Mouse (Mus musculus): ENCODE data around the gene Tfb1m.
A peak's percentile ranks its signal among the peaks of the same experiment; 100 is the strongest.

Gene Tfb1m

GRCm38 (mm10) chr17:3514316-3514715, 43.3 kb downstream of the Tfb1m start:
- no peak for DNase-seq (ENCODE audit: low read depth in 1 of 2, low spot score in 2 of 2)

GRCm38 (mm10) chr17:3509841-3510240, 47.7 kb downstream of the Tfb1m start:
- DNase-seq (ENCODE audit: low read depth in 1 of 2, low spot score in 2 of 2) = peak in 1 of 2 experiments; percentile 23

GRCm38 (mm10) chr17:3506508-3506907, 51.1 kb downstream of the Tfb1m start:
- no peak for DNase-seq (ENCODE audit: low read depth in 1 of 2, low spot score in 2 of 2)

GRCm38 (mm10) chr17:3505711-3506110, 51.9 kb downstream of the Tfb1m start:
- no peak for DNase-seq (ENCODE audit: low read depth in 1 of 2, low spot score in 2 of 2)

GRCm38 (mm10) chr17:3500936-3501335, 56.6 kb downstream of the Tfb1m start:
- DNase-seq (ENCODE audit: low read depth in 1 of 2, low spot score in 2 of 2) = no peak

- DNase-seq (ENCODE audit: low read depth in 1 of 2, low spot score in 2 of 2) = no peak
Measured at GRCm38 (mm10) chr17:3500076-3500475, 57.5 kb downstream of the Tfb1m start.

GRCm38 (mm10) chr17:3499468-3499867, 58.1 kb downstream of the Tfb1m start:
- DNase-seq (ENCODE audit: low read depth in 1 of 2, low spot score in 2 of 2) = no peak

- no peak for DNase-seq (ENCODE audit: low read depth in 1 of 2, low spot score in 2 of 2)
Measured at GRCm38 (mm10) chr17:3498580-3498979, 59.0 kb downstream of the Tfb1m start.

GRCm38 (mm10) chr17:3498086-3498485, 59.5 kb downstream of the Tfb1m start:
- no peak for DNase-seq (ENCODE audit: low read depth in 1 of 2, low spot score in 2 of 2)

GRCm38 (mm10) chr17:3496080-3496479, 61.5 kb downstream of the Tfb1m start:
- DNase-seq (ENCODE audit: low read depth in 1 of 2, low spot score in 2 of 2) = no peak

- no peak for DNase-seq (ENCODE audit: low read depth in 1 of 2, low spot score in 2 of 2)
Measured at GRCm38 (mm10) chr17:3495576-3495975, 62.0 kb downstream of the Tfb1m start.

- no peak for DNase-seq (ENCODE audit: low read depth in 1 of 2, low spot score in 2 of 2)
Measured at GRCm38 (mm10) chr17:3491667-3492066, 65.9 kb downstream of the Tfb1m start.

- DNase-seq (ENCODE audit: low read depth in 1 of 2, low spot score in 2 of 2) = no peak
Measured at GRCm38 (mm10) chr17:3491065-3491464, 66.5 kb downstream of the Tfb1m start.

- DNase-seq (ENCODE audit: low read depth in 1 of 2, low spot score in 2 of 2) = no peak
Measured at GRCm38 (mm10) chr17:3490216-3490895, 67.2 kb downstream of the Tfb1m start.

- no peak for DNase-seq (ENCODE audit: low read depth in 1 of 2, low spot score in 2 of 2)
Measured at GRCm38 (mm10) chr17:3487721-3488601, 69.6 kb downstream of the Tfb1m start.

GRCm38 (mm10) chr17:3487211-3487610, 70.4 kb downstream of the Tfb1m start:
- no peak for DNase-seq (ENCODE audit: low read depth in 1 of 2, low spot score in 2 of 2)

GRCm38 (mm10) chr17:3485851-3486250, 71.7 kb downstream of the Tfb1m start:
- no peak for DNase-seq (ENCODE audit: low read depth in 1 of 2, low spot score in 2 of 2)

- no peak for DNase-seq (ENCODE audit: low read depth in 1 of 2, low spot score in 2 of 2)
Measured at GRCm38 (mm10) chr17:3483091-3483490, 74.5 kb downstream of the Tfb1m start.

- DNase-seq (ENCODE audit: low read depth in 1 of 2, low spot score in 2 of 2) = no peak
Measured at GRCm38 (mm10) chr17:3481576-3482575, 75.7 kb downstream of the Tfb1m start.

- DNase-seq (ENCODE audit: low read depth in 1 of 2, low spot score in 2 of 2) = no peak
Measured at GRCm38 (mm10) chr17:3476546-3476945, 81.0 kb downstream of the Tfb1m start.

- DNase-seq (ENCODE audit: low read depth in 1 of 2, low spot score in 2 of 2) = no peak
Measured at GRCm38 (mm10) chr17:3472018-3472417, 85.6 kb downstream of the Tfb1m start.
